Mouse (Mus musculus) embryonic facial prominence, embryonic 12.5 days (tissue): ENCODE data around the gene Irf6. TPM values are rescaled to one million over a fixed set of nuclear protein-coding genes. Genes with fewer than 3 reads are reported as not detected.

ENCODE experiments used
- ATAC-seq: fragments of 200-750 bp; cut with Nextera tagmentation; 2 replicates; pipeline ENCODE4 v1.8.0; 2017; ENCODE audit not compliant: insufficient number of reproducible peaks, insufficient read depth, low FRiP score, low TSS enrichment
- H3K27ac ChIP-seq: fragments of 300-500 bp; sonication (generic); 2 replicates; pipeline ENCODE4 v1.5.1; 2016; ENCODE audit warnings: mild to moderate bottlenecking
- H3K27me3 ChIP-seq: fragments of 300-500 bp; sonication (generic); 2 replicates; pipeline ENCODE4 v1.6.1; 2016; ENCODE audit warnings: mild to moderate bottlenecking, moderate library complexity
- H3K36me3 ChIP-seq: fragments of 300-500 bp; sonication (generic); 2 replicates; pipeline ENCODE4 v1.6.1; 2016; ENCODE audit warnings: mild to moderate bottlenecking
- H3K4me1 ChIP-seq: fragments of 300-500 bp; sonication (generic); 2 replicates; pipeline ENCODE4 v1.6.1; 2016
- H3K4me2 ChIP-seq: fragments of 300-500 bp; sonication (generic); replicated peaks from 2 replicates; pipeline ENCODE4 v1.6.1; 2016; ENCODE audit warnings: mild to moderate bottlenecking, moderate library complexity
- H3K4me3 ChIP-seq: fragments of 300-500 bp; sonication (generic); 2 replicates; pipeline ENCODE4 v1.5.1; 2016; ENCODE audit warnings: mild to moderate bottlenecking
- H3K9ac ChIP-seq: fragments of 300-500 bp; sonication (generic); 2 replicates; pipeline ENCODE4 v1.6.1; 2016; ENCODE audit warnings: mild to moderate bottlenecking, moderate library complexity
- H3K9me3 ChIP-seq: fragments of 300-500 bp; sonication (generic); 2 replicates; pipeline ENCODE4 v1.6.1; 2016; ENCODE audit warnings: mild to moderate bottlenecking, moderate library complexity
- WGBS: fragments of 180-500 bp; shearing (Covaris S2); methylation state at CpG from one replicate; pipeline ENCODE4 v1.1.7; 2016; 5-methylcytosine and 5-hydroxymethylcytosine counted together
- polyA plus RNA-seq: library from polyadenylated mRNA; unstranded; fragments of >200 nt; fragmentation: Nextera tagmentation; extraction: Ambion mirVana; gene quantifications from 2 replicates; pipeline ENCODE4 v1.2.1, GENCODE M21; 2016

The Irf6 gene
- polyA plus RNA-seq, 1 experiment from 2014 or later = 18.3 TPM

- H3K4me3 ChIP-seq = no peak overlapping the region
- ATAC-seq = no peak
- no peak overlapping the region for H3K4me2 ChIP-seq
- no peak overlapping the region for H3K9ac ChIP-seq
- H3K4me1 ChIP-seq = peaks cover 6% of the 10 kb centered on the region
- no peaks in the 10 kb centered on the region for H3K36me3 ChIP-seq
- H3K9me3 ChIP-seq = no peaks in the 10 kb centered on the region
- no peaks in the 10 kb centered on the region for H3K27me3 ChIP-seq
- no peak overlapping the region for H3K27ac ChIP-seq
- 89% methylated on average over 1 of the region's 1 CpGs for WGBS
These were observed 19.2 kb upstream of the Irf6 start for GRCm38 (mm10) chr1:193133726-193134125.

DNA sequence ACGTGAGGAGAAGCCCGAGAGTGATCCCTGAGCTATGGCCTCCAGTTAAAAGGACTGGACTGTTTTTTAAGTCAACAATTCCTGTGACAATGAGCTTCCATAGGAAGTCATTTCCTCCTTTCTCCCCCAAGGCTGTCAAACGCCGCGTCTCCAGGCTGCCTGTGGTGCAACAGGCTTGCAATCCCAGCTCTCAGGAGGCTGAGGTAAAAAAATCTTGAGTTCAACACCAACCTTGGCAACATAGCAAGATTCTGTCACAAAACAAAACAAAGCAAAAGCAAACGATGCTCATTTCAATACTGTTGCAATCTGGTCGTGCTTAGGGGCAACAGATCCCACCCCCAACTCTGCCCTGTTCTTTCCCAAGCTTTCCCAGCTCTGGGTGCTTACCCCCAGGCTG, 14.8 kb upstream of the Irf6 start:
- H3K36me3 ChIP-seq = no peaks in the 10 kb centered on the region
- no peak for ATAC-seq

DNA sequence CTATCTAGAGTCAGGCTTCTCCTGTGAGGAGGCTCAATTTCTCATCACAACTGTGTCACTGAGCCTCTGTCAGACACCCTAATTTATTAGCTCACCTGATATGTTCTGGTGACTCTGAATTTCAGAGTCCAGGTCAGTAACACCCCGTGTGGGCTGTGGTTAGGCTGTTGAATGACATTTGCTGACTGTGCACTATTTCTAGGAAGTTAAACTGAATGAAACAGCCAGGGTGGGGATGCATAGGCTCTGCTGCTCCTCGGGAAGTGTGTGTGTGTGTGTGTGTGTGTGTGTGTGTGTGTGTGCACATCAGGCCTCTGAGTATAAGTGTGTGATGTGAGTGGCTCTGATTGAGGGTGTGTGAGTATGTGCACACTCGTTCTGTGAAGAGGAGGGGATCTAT, 14.2 kb upstream of the Irf6 start:
- H3K27me3 ChIP-seq = no peaks in the 10 kb centered on the region
- no peak overlapping the region for H3K4me2 ChIP-seq
- no peak overlapping the region for H3K4me3 ChIP-seq
- WGBS = 55% methylated on average over 3 of the region's 3 CpGs
- no peak for ATAC-seq
- H3K9ac ChIP-seq = no peak overlapping the region
- H3K36me3 ChIP-seq = no peaks in the 10 kb centered on the region
- no peak overlapping the region for H3K27ac ChIP-seq
- H3K9me3 ChIP-seq = no peaks in the 10 kb centered on the region
- no peaks in the 10 kb centered on the region for H3K4me1 ChIP-seq

More for the DNA sequence above, 14.8 kb upstream of the Irf6 start:
- WGBS = 28% methylated on average over 7 of the region's 7 CpGs
- H3K9me3 ChIP-seq = no peaks in the 10 kb centered on the region
- no peaks in the 10 kb centered on the region for H3K27me3 ChIP-seq
- no peak overlapping the region for H3K4me3 ChIP-seq
- no peak overlapping the region for H3K4me2 ChIP-seq
- H3K27ac ChIP-seq = no peak overlapping the region
- H3K4me1 ChIP-seq = no peaks in the 10 kb centered on the region
- H3K9ac ChIP-seq = no peak overlapping the region

GRCm38 (mm10) chr1:193141118-193141517, 11.8 kb upstream of the Irf6 start:
- WGBS = 54% methylated on average over 7 of the region's 7 CpGs
- Histone ChIP-seq H3K9ac (no peak overlapping the region), H3K27ac (peak overlapping the region; percentile 64), H3K4me3 (no peak overlapping the region), H3K36me3 (no peaks in the 10 kb centered on the region), H3K4me1 (no peaks in the 10 kb centered on the region), H3K4me2 (no peak overlapping the region), H3K27me3 (no peaks in the 10 kb centered on the region), H3K9me3 (no peaks in the 10 kb centered on the region)
- ATAC-seq = no peak

- no peak overlapping the region for H3K9ac ChIP-seq
- H3K27ac ChIP-seq = no peak overlapping the region
- ATAC-seq = no peak
- 73% methylated on average over 8 of the region's 8 CpGs for WGBS
- no peak overlapping the region for H3K4me2 ChIP-seq
- no peaks in the 10 kb centered on the region for H3K4me1 ChIP-seq
- no peaks in the 10 kb centered on the region for H3K27me3 ChIP-seq
- no peak overlapping the region for H3K4me3 ChIP-seq
- H3K36me3 ChIP-seq = no peaks in the 10 kb centered on the region
- no peaks in the 10 kb centered on the region for H3K9me3 ChIP-seq
These were observed 10.3 kb upstream of the Irf6 start for GRCm38 (mm10) chr1:193142517-193143062.

- 82% methylated on average over 6 of the region's 6 CpGs for WGBS
These were observed 8.4 kb upstream of the Irf6 start for GRCm38 (mm10) chr1:193144516-193144915.

DNA sequence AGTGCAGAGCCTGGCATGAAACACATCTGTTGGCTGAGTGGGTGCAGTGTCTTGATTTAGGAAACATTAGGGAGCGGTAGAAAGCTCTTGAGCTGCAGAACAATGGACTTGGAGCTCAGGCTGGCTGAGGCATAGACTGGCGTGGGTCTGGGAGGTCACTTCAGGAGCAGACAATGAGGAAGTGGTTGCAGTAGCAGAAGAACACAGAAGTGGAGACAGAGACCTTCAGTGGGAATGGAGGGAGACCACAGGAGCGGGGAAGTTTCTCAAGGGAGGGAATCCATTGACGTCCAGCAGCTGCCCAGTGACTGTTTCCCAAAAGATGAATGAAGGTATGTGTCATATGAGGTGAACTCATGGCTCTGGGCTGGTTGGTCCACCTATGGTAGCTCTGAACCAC, 7.8 kb upstream of the Irf6 start:
- Histone ChIP-seq H3K27me3 (no peaks in the 10 kb centered on the region), H3K9ac (no peak overlapping the region), H3K4me1 (no peaks in the 10 kb centered on the region), H3K4me3 (no peak overlapping the region), H3K36me3 (no peaks in the 10 kb centered on the region), H3K4me2 (no peak overlapping the region), H3K9me3 (no peaks in the 10 kb centered on the region), H3K27ac (no peak overlapping the region)
- ATAC-seq = no peak
- WGBS = 77% methylated on average over 4 of the region's 4 CpGs

More at GRCm38 (mm10) chr1:193144516-193144915, 8.4 kb upstream of the Irf6 start:
- ATAC-seq = no peak
- Histone ChIP-seq H3K4me3 (no peak overlapping the region), H3K4me1 (no peaks in the 10 kb centered on the region), H3K27ac (no peak overlapping the region), H3K9me3 (no peaks in the 10 kb centered on the region), H3K4me2 (no peak overlapping the region), H3K27me3 (no peaks in the 10 kb centered on the region), H3K9ac (no peak overlapping the region), H3K36me3 (no peaks in the 10 kb centered on the region)

GRCm38 (mm10) chr1:193146416-193146815, 6.5 kb upstream of the Irf6 start:
- Histone ChIP-seq H3K4me2 (no peak overlapping the region), H3K9me3 (no peaks in the 10 kb centered on the region), H3K27ac (no peak overlapping the region), H3K27me3 (peaks cover 6% of the 10 kb centered on the region; the same call in 1 of the 2 replicates), H3K36me3 (no peaks in the 10 kb centered on the region), H3K4me1 (peaks cover 7% of the 10 kb centered on the region), H3K9ac (no peak overlapping the region), H3K4me3 (no peak overlapping the region)
- no peak for ATAC-seq
- WGBS = 91% methylated on average over 1 of the region's 1 CpGs

DNA sequence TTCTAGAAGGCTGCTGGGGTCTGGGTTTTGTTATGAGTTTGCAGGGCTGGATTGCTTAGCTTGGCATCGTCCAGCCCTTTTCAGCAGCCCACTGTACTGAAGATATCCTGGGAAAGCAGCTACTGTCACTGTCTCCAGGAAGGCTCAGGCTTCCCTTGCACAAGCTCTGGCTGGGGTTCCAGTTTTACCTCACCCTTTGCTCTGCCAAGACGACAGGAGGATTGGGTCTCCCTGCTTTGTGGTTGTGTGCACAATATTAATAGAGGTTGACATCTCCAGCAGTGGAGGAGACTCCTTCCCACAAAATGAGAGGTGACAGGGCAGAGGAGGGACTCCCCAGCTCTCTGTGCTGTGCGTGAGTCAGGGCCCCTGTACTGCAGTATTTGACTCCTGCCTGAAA, 3.7 kb upstream of the Irf6 start:
- Histone ChIP-seq H3K4me2 (no peak overlapping the region), H3K27ac (no peak overlapping the region), H3K9ac (no peak overlapping the region), H3K9me3 (no peaks in the 10 kb centered on the region), H3K36me3 (no peaks in the 10 kb centered on the region), H3K27me3 (peaks cover 30% of the 10 kb centered on the region), H3K4me1 (peaks cover 15% of the 10 kb centered on the region), H3K4me3 (no peak overlapping the region)
- WGBS = 60% methylated on average over 3 of the region's 3 CpGs
- ATAC-seq = no peak

DNA sequence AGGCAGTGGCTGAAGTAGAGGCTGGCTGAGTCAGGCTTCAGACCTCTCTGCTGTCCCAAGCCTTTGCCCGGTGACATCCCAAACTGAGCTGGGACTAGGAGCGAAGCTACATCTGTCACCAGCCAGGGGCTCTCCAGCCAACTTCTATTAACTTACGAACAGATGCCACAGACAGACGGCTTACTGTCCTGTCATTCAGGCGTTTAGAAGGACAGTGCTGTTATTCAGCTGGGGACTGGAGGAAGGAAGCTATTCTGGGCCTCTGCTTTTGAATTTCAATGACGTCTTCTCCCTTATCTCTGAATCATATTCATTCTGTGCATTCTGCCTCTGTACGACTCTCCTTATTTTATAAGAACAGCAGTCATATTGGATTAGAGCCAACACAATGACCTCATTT, 1.8 kb upstream of the Irf6 start:
- 19% methylated on average over 7 of the region's 7 CpGs for WGBS
- Histone ChIP-seq H3K4me3 (no peak overlapping the region), H3K9ac (no peak overlapping the region), H3K4me1 (peaks cover 15% of the 10 kb centered on the region), H3K36me3 (no peaks in the 10 kb centered on the region), H3K4me2 (no peak overlapping the region), H3K9me3 (no peaks in the 10 kb centered on the region), H3K27me3 (peaks cover 46% of the 10 kb centered on the region), H3K27ac (no peak overlapping the region)
- ATAC-seq = no peak

DNA sequence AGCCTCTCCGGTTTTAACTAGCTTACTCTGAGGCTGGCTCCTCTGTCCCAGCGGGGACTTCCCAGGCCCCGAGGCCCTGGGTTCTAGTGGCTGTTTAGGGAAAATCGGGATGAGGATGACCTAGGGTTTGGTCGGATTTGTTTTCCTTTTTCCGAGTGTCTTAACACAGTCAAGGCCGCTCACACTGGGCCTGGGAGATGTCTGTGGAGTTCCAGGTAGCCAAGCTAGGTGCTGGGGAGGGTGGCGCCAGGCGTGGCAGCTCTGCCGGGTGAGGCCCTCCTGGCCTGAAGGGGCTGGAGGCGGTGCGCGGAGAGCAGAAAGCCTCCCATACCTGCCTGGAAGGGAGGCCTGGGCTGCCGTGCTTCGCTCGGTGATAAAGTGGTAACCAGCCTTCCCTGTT, 650 bp downstream of the Irf6 start:
- Histone ChIP-seq H3K27me3 (peaks cover 46% of the 10 kb centered on the region), H3K27ac (no peak overlapping the region), H3K36me3 (no peaks in the 10 kb centered on the region), H3K4me1 (peaks cover 30% of the 10 kb centered on the region), H3K9me3 (no peaks in the 10 kb centered on the region), H3K4me3 (peak overlapping the region; percentile 38), H3K4me2 (peak overlapping the region; percentile 52), H3K9ac (peak overlapping the region; percentile 36; the same call in 1 of the 2 replicates)
- 21% methylated on average over 16 of the region's 16 CpGs for WGBS
- ATAC-seq = no peak

- ATAC-seq = no peak
- no peak overlapping the region for H3K9ac ChIP-seq
- no peak overlapping the region for H3K4me3 ChIP-seq
- peaks cover 40% of the 10 kb centered on the region for H3K27me3 ChIP-seq
- no peaks in the 10 kb centered on the region for H3K9me3 ChIP-seq
- H3K27ac ChIP-seq = peak overlapping the region; percentile 71
- peak overlapping the region; percentile 16; the same call in 1 of the 2 replicates for H3K4me2 ChIP-seq
- peaks cover 22% of the 10 kb centered on the region for H3K4me1 ChIP-seq
- WGBS = 60% methylated on average over 15 of the region's 15 CpGs
- no peaks in the 10 kb centered on the region for H3K36me3 ChIP-seq
These were observed 3.6 kb downstream of the Irf6 start for GRCm38 (mm10) chr1:193156316-193157110.
